Mouse (Mus musculus) lung, postnatal 0 days (tissue): ENCODE data around the gene Ly6g6f.

Experiments
- CTCF ChIP-seq: IDR thresholded peaks from 2 replicates; pipeline ENCODE4 v1.5.1; 2016; ENCODE audit warnings: antibody characterized with exemption, mild to moderate bottlenecking
- EP300 ChIP-seq: IDR thresholded peaks from 2 replicates; pipeline ENCODE4 v1.6.1; 2016; ENCODE audit warnings: antibody characterized with exemption, mild to moderate bottlenecking, control low read depth

GRCm38 (mm10) chr17:35082841-35083576 is 2.4 kb downstream of the Ly6g6f start:
- TF ChIP-seq CTCF (no peak), EP300 (no peak)
